Mouse (Mus musculus): ENCODE measurements around the gene Abat. TPM values are rescaled to one million over a fixed set of nuclear protein-coding genes. Genes with fewer than 3 reads are reported as not detected.

Abat gene
- polyA plus RNA-seq, 1 experiment from 2014 or later = 22.8 TPM

- H3K4me3 ChIP-seq (replicated peaks) = peak overlapping the region; percentile 64
- H3K36me3 ChIP-seq = no peaks in the 10 kb centered on the region
- peaks cover 15% of the 10 kb centered on the region for H3K4me1 ChIP-seq
- H3K4me2 ChIP-seq (replicated peaks) = peak overlapping the region; percentile 76
- no peak overlapping the region for H3K9ac ChIP-seq
- no peak overlapping the region for H3K27ac ChIP-seq (replicated peaks)
- no peak for ATAC-seq (ENCODE audit: insufficient number of reproducible peaks, low FRiP score, low TSS enrichment, low read depth)
- H3K27me3 ChIP-seq = no peaks in the 10 kb centered on the region
- WGBS = 2% methylated on average over 5 of the region's 5 CpGs
- no peaks in the 10 kb centered on the region for H3K9me3 ChIP-seq (replicated peaks)
Measured at GRCm38 (mm10) chr16:8512830-8513229, 399 bp upstream of the Abat start.

- Histone ChIP-seq H3K4me1 (peaks cover 15% of the 10 kb centered on the region), H3K27me3 (no peaks in the 10 kb centered on the region), H3K9me3 (replicated peaks) (no peaks in the 10 kb centered on the region), H3K4me2 (replicated peaks) (peak overlapping the region; percentile 76), H3K4me3 (replicated peaks) (peak overlapping the region; percentile 64), H3K27ac (replicated peaks) (no peak overlapping the region), H3K9ac (peak overlapping the region; percentile 52; the same call in 1 of the 2 replicates), H3K36me3 (no peaks in the 10 kb centered on the region)
- WGBS = 41% methylated on average over 4 of the region's 4 CpGs
- ATAC-seq (ENCODE audit: insufficient number of reproducible peaks, low FRiP score, low TSS enrichment, low read depth) = no peak
Measured at GRCm38 (mm10) chr16:8514180-8514579, 951 bp downstream of the Abat start.

- Histone ChIP-seq H3K4me1 (peaks cover 25% of the 10 kb centered on the region), H3K36me3 (no peaks in the 10 kb centered on the region), H3K27ac (replicated peaks) (no peak overlapping the region), H3K27me3 (no peaks in the 10 kb centered on the region), H3K4me2 (replicated peaks) (no peak overlapping the region), H3K9me3 (replicated peaks) (no peaks in the 10 kb centered on the region), H3K9ac (no peak overlapping the region), H3K4me3 (replicated peaks) (no peak overlapping the region)
- 76% methylated on average over 5 of the region's 5 CpGs for WGBS
- no peak for ATAC-seq (ENCODE audit: insufficient number of reproducible peaks, low FRiP score, low TSS enrichment, low read depth)
Measured at GRCm38 (mm10) chr16:8520525-8520924, 7.3 kb downstream of the Abat start.

GRCm38 (mm10) chr16:8521322-8521721 is 8.1 kb downstream of the Abat start:
- Histone ChIP-seq H3K36me3 (no peaks in the 10 kb centered on the region), H3K9ac (no peak overlapping the region), H3K4me2 (replicated peaks) (no peak overlapping the region), H3K27me3 (no peaks in the 10 kb centered on the region), H3K4me3 (replicated peaks) (no peak overlapping the region), H3K9me3 (replicated peaks) (no peaks in the 10 kb centered on the region), H3K4me1 (peaks cover 25% of the 10 kb centered on the region), H3K27ac (replicated peaks) (no peak overlapping the region)
- ATAC-seq (ENCODE audit: insufficient number of reproducible peaks, low FRiP score, low TSS enrichment, low read depth) = no peak
- 80% methylated on average over 4 of the region's 4 CpGs for WGBS

GRCm38 (mm10) chr16:8523480-8524144 is 10.4 kb downstream of the Abat start:
- ATAC-seq (ENCODE audit: insufficient number of reproducible peaks, low FRiP score, low TSS enrichment, low read depth) = peak; percentile 74
- H3K9ac ChIP-seq = no peak overlapping the region
- no peaks in the 10 kb centered on the region for H3K27me3 ChIP-seq
- WGBS = 17% methylated on average over 11 of the region's 11 CpGs
- no peak overlapping the region for H3K4me3 ChIP-seq (replicated peaks)
- H3K4me1 ChIP-seq = peaks cover 25% of the 10 kb centered on the region
- no peaks in the 10 kb centered on the region for H3K9me3 ChIP-seq (replicated peaks)
- no peak overlapping the region for H3K4me2 ChIP-seq (replicated peaks)
- peak overlapping the region; percentile 60 for H3K27ac ChIP-seq (replicated peaks)
- no peaks in the 10 kb centered on the region for H3K36me3 ChIP-seq

GRCm38 (mm10) chr16:8524163-8524847 is 11.1 kb downstream of the Abat start:
- 0 out of 2 replicates have a peak, but pooled peaks have one; percentile 25 for ATAC-seq (ENCODE audit: insufficient number of reproducible peaks, low FRiP score, low TSS enrichment, low read depth)

GRCm38 (mm10) chr16:8525293-8525692 is 12.1 kb downstream of the Abat start:
- Histone ChIP-seq H3K36me3 (no peaks in the 10 kb centered on the region), H3K4me1 (peaks cover 25% of the 10 kb centered on the region), H3K9ac (no peak overlapping the region), H3K4me3 (replicated peaks) (no peak overlapping the region), H3K4me2 (replicated peaks) (no peak overlapping the region), H3K9me3 (replicated peaks) (no peaks in the 10 kb centered on the region), H3K27me3 (no peaks in the 10 kb centered on the region), H3K27ac (replicated peaks) (no peak overlapping the region)
- WGBS = 58% methylated on average over 3 of the region's 3 CpGs
- no peak for ATAC-seq (ENCODE audit: insufficient number of reproducible peaks, low FRiP score, low TSS enrichment, low read depth)

More at GRCm38 (mm10) chr16:8524163-8524847, 11.1 kb downstream of the Abat start:
- WGBS = 44% methylated on average over 16 of the region's 16 CpGs
- H3K36me3 ChIP-seq = no peaks in the 10 kb centered on the region
- no peak overlapping the region for H3K4me3 ChIP-seq (replicated peaks)
- peaks cover 25% of the 10 kb centered on the region for H3K4me1 ChIP-seq
- H3K27ac ChIP-seq (replicated peaks) = peak overlapping the region; percentile 60
- no peak overlapping the region for H3K4me2 ChIP-seq (replicated peaks)
- H3K27me3 ChIP-seq = no peaks in the 10 kb centered on the region
- no peaks in the 10 kb centered on the region for H3K9me3 ChIP-seq (replicated peaks)
- H3K9ac ChIP-seq = no peak overlapping the region

GRCm38 (mm10) chr16:8525877-8526276 is 12.6 kb downstream of the Abat start:
- ATAC-seq (ENCODE audit: insufficient number of reproducible peaks, low FRiP score, low TSS enrichment, low read depth) = no peak
- no peak overlapping the region for H3K4me3 ChIP-seq (replicated peaks)
- no peaks in the 10 kb centered on the region for H3K9me3 ChIP-seq (replicated peaks)
- no peak overlapping the region for H3K4me2 ChIP-seq (replicated peaks)
- no peaks in the 10 kb centered on the region for H3K36me3 ChIP-seq
- H3K9ac ChIP-seq = no peak overlapping the region
- no peaks in the 10 kb centered on the region for H3K27me3 ChIP-seq
- WGBS = 70% methylated on average over 7 of the region's 7 CpGs
- H3K27ac ChIP-seq (replicated peaks) = no peak overlapping the region
- H3K4me1 ChIP-seq = peaks cover 25% of the 10 kb centered on the region

- Histone ChIP-seq H3K4me3 (replicated peaks) (no peak overlapping the region), H3K9me3 (replicated peaks) (no peaks in the 10 kb centered on the region), H3K4me1 (peaks cover 8% of the 10 kb centered on the region), H3K36me3 (peaks cover 4% of the 10 kb centered on the region; the same call in 1 of the 2 replicates), H3K4me2 (replicated peaks) (no peak overlapping the region), H3K27ac (replicated peaks) (no peak overlapping the region), H3K9ac (no peak overlapping the region), H3K27me3 (no peaks in the 10 kb centered on the region)
- 86% methylated on average over 1 of the region's 1 CpGs for WGBS
- no peak for ATAC-seq (ENCODE audit: insufficient number of reproducible peaks, low FRiP score, low TSS enrichment, low read depth)
Measured at GRCm38 (mm10) chr16:8529389-8529788, 16.2 kb downstream of the Abat start.

- Histone ChIP-seq H3K36me3 (peaks cover 4% of the 10 kb centered on the region; the same call in 1 of the 2 replicates), H3K27me3 (no peaks in the 10 kb centered on the region), H3K9me3 (replicated peaks) (no peaks in the 10 kb centered on the region), H3K4me2 (replicated peaks) (no peak overlapping the region), H3K27ac (replicated peaks) (no peak overlapping the region), H3K4me1 (peaks cover 2% of the 10 kb centered on the region), H3K4me3 (replicated peaks) (no peak overlapping the region), H3K9ac (no peak overlapping the region)
- WGBS = 48% methylated on average over 14 of the region's 14 CpGs
- ATAC-seq (ENCODE audit: insufficient number of reproducible peaks, low FRiP score, low TSS enrichment, low read depth) = no peak
Measured at GRCm38 (mm10) chr16:8530018-8530417, 16.8 kb downstream of the Abat start.

GRCm38 (mm10) chr16:8532461-8532860 is 19.2 kb downstream of the Abat start:
- 90% methylated on average over 9 of the region's 9 CpGs for WGBS
- H3K9me3 ChIP-seq (replicated peaks) = no peaks in the 10 kb centered on the region
- no peak for ATAC-seq (ENCODE audit: insufficient number of reproducible peaks, low FRiP score, low TSS enrichment, low read depth)

More at GRCm38 (mm10) chr16:8532461-8532860, 19.2 kb downstream of the Abat start:
- H3K27ac ChIP-seq (replicated peaks) = no peak overlapping the region
- H3K4me1 ChIP-seq = no peaks in the 10 kb centered on the region
- H3K9ac ChIP-seq = no peak overlapping the region
- H3K4me2 ChIP-seq (replicated peaks) = no peak overlapping the region
- H3K36me3 ChIP-seq = peaks cover 4% of the 10 kb centered on the region; the same call in 1 of the 2 replicates
- H3K4me3 ChIP-seq (replicated peaks) = no peak overlapping the region
- no peaks in the 10 kb centered on the region for H3K27me3 ChIP-seq

All from embryonic facial prominence, embryonic 15.5 days (tissue).